Mouse (Mus musculus) liver, embryonic 14.5 days (tissue): ENCODE measurements around the gene Layn.

Experiments
- CTCF ChIP-seq: IDR thresholded peaks from 2 replicates; pipeline ENCODE4 v1.5.1; 2016; ENCODE audit warnings: antibody characterized with exemption, low read depth, control low read depth
- EP300 ChIP-seq: IDR thresholded peaks from 2 replicates; pipeline ENCODE4 v1.6.1; 2016; ENCODE audit warnings: antibody characterized with exemption, low read depth

DNA sequence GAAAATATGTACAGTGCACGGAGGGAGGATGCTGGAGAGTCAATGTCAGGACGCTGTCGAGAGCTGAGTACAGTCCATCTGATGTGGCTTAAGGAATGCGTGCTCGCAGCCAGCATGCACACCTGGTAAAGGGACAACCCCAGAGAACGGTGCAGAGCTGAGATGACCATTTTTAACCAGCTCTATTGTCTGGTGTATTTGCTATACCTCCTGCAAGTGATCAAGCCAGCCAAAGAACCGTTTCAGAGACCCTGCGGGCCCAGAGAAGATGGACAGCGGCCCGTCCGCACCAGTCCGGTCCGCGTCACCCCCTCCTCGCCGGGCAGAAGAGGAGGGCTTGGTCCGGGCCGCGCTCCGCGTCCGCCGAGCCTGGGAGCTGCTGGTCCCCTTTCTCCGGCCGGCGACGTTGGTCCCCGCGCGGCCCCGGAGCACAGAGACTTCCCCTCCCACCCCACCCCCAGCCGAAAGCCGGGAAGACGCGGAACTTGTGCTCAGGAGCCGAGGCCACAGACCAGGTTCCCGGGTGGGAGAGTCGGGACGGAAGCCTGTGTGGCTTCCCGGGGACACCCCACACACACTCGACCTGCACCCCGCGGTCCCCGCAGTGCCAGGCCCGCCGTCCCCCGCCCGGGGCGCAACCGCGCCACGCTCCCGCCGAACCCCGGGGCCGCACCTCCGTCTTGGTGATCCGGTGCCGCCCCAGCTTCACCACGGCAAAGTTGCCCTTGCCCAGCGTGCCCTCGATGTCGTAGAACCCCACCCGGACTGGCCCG lies 68.6 kb downstream of the Layn start:
- TF ChIP-seq CTCF (no peak), EP300 (no peak)
